Mouse (Mus musculus): ENCODE results near the gene Tcf3. TPM values are rescaled to one million over a fixed set of nuclear protein-coding genes. Genes with fewer than 3 reads are reported as not detected.

Gene Tcf3
- 3.9 and 15.6 TPM in 2 replicates for polyA plus RNA-seq (2021; fragmentation: Nextera tagmentation)
- long read RNA-seq, experiment 1, partial matches to known transcripts = 12 of 32 reads
- long read RNA-seq, experiment 1, other reads (novel, unspliced or antisense) = 8 of 32 reads
- long read RNA-seq, experiment 2, partial matches to known transcripts = 1 of 5 reads
- long read RNA-seq, experiment 2, other reads (novel, unspliced or antisense) = 2 of 5 reads

GRCm38 (mm10) chr10:80433513-80434232 is at the start of gene Tcf3:
Gene Tcf3 (minus strand): TSS chr10:80433647.

GRCm38 (mm10) chr10:80406684-80407501 is 26.6 kb downstream of the Tcf3 start, which contains the start of gene Uqcr11:
Gene Uqcr11 (minus strand): TSS chr10:80406830.

GRCm38 (mm10) chr10:80399191-80399972 is 34.1 kb downstream of the Tcf3 start, which contains the start of gene Mbd3:
Gene Mbd3 (minus strand): TSS chr10:80399550.

GRCm38 (mm10) chr10:80387522-80387959 is 45.9 kb downstream of the Tcf3 start, which contains the start of gene Mex3d:
Gene Mex3d (minus strand): TSS chr10:80387659.

Other genes with a start within 250 kb of the Tcf3 start
- 21.6 and 22.7 TPM in 2 replicates for gene Mum1, start 207.2 kb downstream of the Tcf3 start, polyA plus RNA-seq (2021; fragmentation: Nextera tagmentation)
- 803 and 960 TPM in 2 replicates for gene Ndufs7, start 184.5 kb downstream of the Tcf3 start, polyA plus RNA-seq (2021; fragmentation: Nextera tagmentation)
- 42.8 and 50.7 TPM in 2 replicates for gene Gamt, start 172.6 kb downstream of the Tcf3 start, polyA plus RNA-seq (2021; fragmentation: Nextera tagmentation)
- gene Dazap1, start 172.2 kb downstream of the Tcf3 start, polyA plus RNA-seq (2021; fragmentation: Nextera tagmentation) = 3.4 and 7.6 TPM in 2 replicates
- gene Rps15, start 141.2 kb downstream of the Tcf3 start, polyA plus RNA-seq (2021; fragmentation: Nextera tagmentation) = 2,777 and 3,387 TPM in 2 replicates
- gene Apc2, start 137.7 kb downstream of the Tcf3 start, polyA plus RNA-seq (2021; fragmentation: Nextera tagmentation) = 14.9 and 23.3 TPM in 2 replicates
- 45.3 and 52.5 TPM in 2 replicates for gene 2310011J03Rik, start 113.1 kb downstream of the Tcf3 start, polyA plus RNA-seq (2021; fragmentation: Nextera tagmentation)
- 3.7 and 4.3 TPM in 2 replicates for gene Pcsk4, start 104.1 kb downstream of the Tcf3 start, polyA plus RNA-seq (2021; fragmentation: Nextera tagmentation)
- 8.9 and 10.0 TPM in 2 replicates for gene Reep6, start 103.7 kb downstream of the Tcf3 start, polyA plus RNA-seq (2021; fragmentation: Nextera tagmentation)
- 4.1 and 6.3 TPM in 2 replicates for gene Adamtsl5, start 85.2 kb downstream of the Tcf3 start, polyA plus RNA-seq (2021; fragmentation: Nextera tagmentation)
- gene Plk5, start 77.2 kb downstream of the Tcf3 start, polyA plus RNA-seq (2021; fragmentation: Nextera tagmentation) = 17.5 and 30.6 TPM in 2 replicates
- 2.4 and 2.6 TPM in 2 replicates for gene Mex3d, start 46.0 kb downstream of the Tcf3 start, polyA plus RNA-seq (2021; fragmentation: Nextera tagmentation)
- 40.7 and 66.9 TPM in 2 replicates for gene Mbd3, start 34.1 kb downstream of the Tcf3 start, polyA plus RNA-seq (2021; fragmentation: Nextera tagmentation)
- gene Uqcr11, start 26.8 kb downstream of the Tcf3 start, polyA plus RNA-seq (2021; fragmentation: Nextera tagmentation) = 1,219 and 1,315 TPM in 2 replicates
- gene Onecut3, start 61.2 kb upstream of the Tcf3 start, polyA plus RNA-seq (2021; fragmentation: Nextera tagmentation) = not detected in 2 replicates
- 0.04 TPM in 1 of 2 replicates, not detected in the other for gene Atp8b3, start 105.5 kb upstream of the Tcf3 start, polyA plus RNA-seq (2021; fragmentation: Nextera tagmentation)
- gene Rexo1, start 127.9 kb upstream of the Tcf3 start, polyA plus RNA-seq (2021; fragmentation: Nextera tagmentation) = 16.6 and 17.7 TPM in 2 replicates
- gene Klf16, start 143.7 kb upstream of the Tcf3 start, polyA plus RNA-seq (2021; fragmentation: Nextera tagmentation) = 10.4 and 18.6 TPM in 2 replicates
- gene Abhd17a, start 156.7 kb upstream of the Tcf3 start, polyA plus RNA-seq (2021; fragmentation: Nextera tagmentation) = 73.4 and 155 TPM in 2 replicates
- gene Scamp4, start 169.2 kb upstream of the Tcf3 start, polyA plus RNA-seq (2021; fragmentation: Nextera tagmentation) = 85.6 and 95.7 TPM in 2 replicates
- 2.4 and 2.9 TPM in 2 replicates for gene Adat3, start 169.2 kb upstream of the Tcf3 start, polyA plus RNA-seq (2021; fragmentation: Nextera tagmentation)
- 0.10 and 0.25 TPM in 2 replicates for gene Gm49322, start 172.4 kb upstream of the Tcf3 start, polyA plus RNA-seq (2021; fragmentation: Nextera tagmentation)
- 27.8 and 30.7 TPM in 2 replicates for gene Csnk1g2, start 189.2 kb upstream of the Tcf3 start, polyA plus RNA-seq (2021; fragmentation: Nextera tagmentation)
- gene Btbd2, start 223.4 kb upstream of the Tcf3 start, polyA plus RNA-seq (2021; fragmentation: Nextera tagmentation) = 23.3 and 91.7 TPM in 2 replicates
- gene Mknk2, start 244.5 kb upstream of the Tcf3 start, polyA plus RNA-seq (2021; fragmentation: Nextera tagmentation) = 4.0 and 9.1 TPM in 2 replicates

Measured in left cerebral cortex, adult 6 months (tissue).